Mouse (Mus musculus) cerebellum, adult (tissue): ENCODE data around the gene Actg1.
"Not testable (repeated sequence)": the region's sequence is repeated elsewhere in the genome, so short reads cannot be mapped to it uniquely, and the experiment has no call there.

Experiments used
- ATAC-seq: cut with Nextera tagmentation; 2 replicates; pipeline ENCODE4 v1.9.2; 2017; ENCODE audit warnings: mild to moderate bottlenecking, moderate library complexity, mixed read lengths; ENCODE audit not compliant: insufficient number of reproducible peaks, low FRiP score, low TSS enrichment

Actg1 gene

GRCm38 (mm10) chr11:120361295-120361694, 13.0 kb upstream of the Actg1 start, which contains the start of gene Fscn2:
TSS of gene Fscn2 (plus strand) at chr11:120361534.
- no peak for ATAC-seq

- ATAC-seq: no peak
These were observed 12.4 kb upstream of the Actg1 start for GRCm38 (mm10) chr11:120360755-120361154.

- no peak for ATAC-seq
These were observed 11.7 kb upstream of the Actg1 start for GRCm38 (mm10) chr11:120360062-120360461.

- peak; percentile 31; the same call in 1 of the 2 replicates for ATAC-seq
These were observed 11.0 kb upstream of the Actg1 start for GRCm38 (mm10) chr11:120359391-120359790.

GRCm38 (mm10) chr11:120357791-120358401, 9.6 kb upstream of the Actg1 start:
- no peak for ATAC-seq

DNA sequence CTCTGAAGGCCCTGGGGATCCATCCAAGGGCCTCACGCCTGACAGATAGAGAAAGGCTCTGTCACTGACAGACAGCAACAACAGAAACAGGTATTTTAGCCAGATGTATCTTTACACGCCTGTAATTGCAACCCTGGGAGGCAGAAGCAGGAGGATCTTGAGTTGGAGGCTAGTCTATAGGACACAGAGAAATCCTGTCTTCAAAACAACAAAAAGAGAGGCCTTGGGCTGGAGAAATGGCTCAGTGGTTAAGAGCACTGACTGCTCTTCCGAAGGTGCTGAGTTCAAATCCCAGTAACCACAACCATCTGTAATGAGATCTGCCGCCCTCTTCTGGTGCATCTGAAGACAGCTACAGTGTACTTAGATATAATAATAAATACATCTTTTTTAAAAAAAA, 8.6 kb upstream of the Actg1 start:
- no peak for ATAC-seq

- no peak for ATAC-seq
These were observed 8.0 kb upstream of the Actg1 start for GRCm38 (mm10) chr11:120356319-120356840.

DNA sequence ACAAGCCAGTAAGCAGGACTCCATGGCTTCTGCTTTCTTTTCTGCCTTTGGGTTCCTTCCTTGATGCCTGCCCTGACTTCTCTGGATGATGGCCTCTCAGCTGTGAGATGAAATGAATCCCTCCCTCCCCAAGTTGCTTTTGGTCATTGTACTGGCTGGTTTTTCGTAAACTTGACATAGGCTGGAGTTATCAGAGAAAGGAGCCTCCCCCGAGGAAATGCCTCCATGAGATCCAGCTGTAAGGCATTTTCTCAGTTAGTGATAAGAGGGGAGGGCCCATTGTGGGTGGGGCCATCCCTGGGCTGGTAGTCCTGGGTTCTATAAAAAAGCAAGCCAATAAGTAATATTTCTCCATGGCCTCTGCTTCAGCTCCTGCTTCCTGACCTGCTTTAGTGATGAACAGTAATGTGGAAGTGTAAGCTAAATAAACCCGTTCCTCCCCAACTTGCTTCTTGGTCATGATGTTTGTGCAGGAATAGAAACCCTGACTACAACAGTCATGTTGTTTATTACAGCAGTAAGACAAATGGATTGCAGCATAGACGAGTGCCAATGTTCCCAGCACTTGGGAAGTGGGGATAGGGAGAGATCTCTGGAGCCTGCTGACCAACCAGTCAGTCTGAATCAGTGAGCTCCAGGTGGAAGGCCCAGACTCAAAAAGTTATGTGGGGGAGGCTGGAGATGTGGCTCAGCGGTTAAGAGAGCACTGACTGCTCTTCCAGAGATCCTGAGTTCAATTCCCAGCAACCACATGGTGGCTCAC, 7.1 kb upstream of the Actg1 start:
- ATAC-seq: no peak

DNA sequence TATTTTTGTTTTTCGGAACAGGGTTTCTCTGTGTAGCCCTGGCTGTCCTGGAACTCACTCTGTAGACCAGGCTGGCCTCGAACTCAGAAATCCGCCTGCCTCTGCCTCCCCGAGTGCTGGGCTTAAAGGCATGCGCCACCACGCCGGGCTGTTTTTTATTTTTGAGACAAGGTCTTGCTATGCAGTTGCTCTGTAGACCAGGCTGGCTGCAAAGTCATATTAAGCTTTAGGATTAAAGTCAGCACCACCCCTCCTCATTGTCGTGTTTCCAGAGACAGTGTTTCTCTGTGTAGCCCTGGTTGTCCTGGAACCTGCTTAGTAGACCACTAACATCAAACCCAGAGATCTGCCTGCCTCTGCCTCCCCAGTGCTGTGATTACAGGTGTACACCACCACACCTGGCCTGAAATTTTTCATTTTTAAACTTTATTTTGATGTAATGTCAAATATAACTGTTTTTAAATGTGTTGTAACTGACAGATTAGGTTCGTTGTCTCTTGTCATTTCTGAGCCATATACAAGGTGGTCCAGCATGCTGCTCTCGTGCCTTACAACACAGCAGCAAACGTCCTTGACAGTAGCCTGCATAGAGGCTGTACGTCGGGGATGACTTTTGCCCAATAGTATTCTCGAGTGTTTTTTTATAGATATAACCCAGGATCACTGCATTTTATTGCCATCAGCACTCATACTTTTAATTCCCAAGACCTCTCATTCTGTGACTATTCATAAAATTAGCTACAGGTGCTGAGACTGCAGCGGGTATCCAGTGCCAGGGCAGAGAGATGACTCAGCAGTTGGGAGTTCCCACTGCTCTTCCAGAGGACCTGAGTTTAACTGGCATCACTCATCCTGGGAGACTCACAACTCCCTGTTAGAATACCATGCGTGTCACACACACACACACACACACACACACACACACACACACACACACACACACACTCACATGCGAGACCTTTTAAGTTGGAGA, 6.2 kb upstream of the Actg1 start:
- no peak for ATAC-seq

DNA sequence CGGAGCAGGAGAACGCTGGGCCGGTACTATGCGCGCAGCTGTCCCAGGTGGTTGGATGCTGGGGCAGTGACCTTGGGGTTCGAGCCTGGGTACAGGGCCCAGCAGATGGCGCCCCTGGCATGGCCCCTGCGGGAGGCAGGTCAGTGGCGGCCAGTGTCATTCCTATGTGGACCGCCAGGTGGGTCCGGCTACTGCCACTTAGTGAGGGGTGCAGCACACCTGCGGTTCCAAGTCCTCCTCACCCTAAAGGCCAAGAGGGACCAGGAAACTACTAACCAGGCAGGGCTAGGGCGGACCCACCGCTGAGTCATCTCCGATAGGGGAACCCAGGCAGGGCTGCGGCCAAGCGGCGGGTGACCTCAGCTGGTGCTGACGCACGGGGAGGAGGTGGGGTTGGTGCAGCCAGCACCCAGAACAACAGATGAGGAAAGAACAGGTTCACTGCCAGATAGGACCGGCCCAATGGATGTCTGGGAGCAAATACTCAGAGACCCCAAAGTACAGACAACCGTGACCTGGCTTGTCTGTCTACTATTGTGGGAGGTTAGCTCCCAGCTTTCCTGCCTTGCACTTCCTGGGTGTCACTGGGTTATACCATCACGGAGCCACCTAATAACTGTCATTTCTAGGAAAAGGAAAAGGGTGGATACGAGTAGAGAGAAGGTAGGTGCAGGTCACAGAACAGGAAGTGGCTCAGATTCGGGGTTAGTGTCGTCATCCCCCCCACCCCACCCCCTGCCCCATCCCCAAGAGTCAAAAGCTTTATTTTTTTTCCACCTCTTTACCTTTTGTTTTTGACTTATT, 5.4 kb upstream of the Actg1 start:
- ATAC-seq: no peak

- ATAC-seq: no peak
These were observed 4.4 kb upstream of the Actg1 start for GRCm38 (mm10) chr11:120352571-120353290.

DNA sequence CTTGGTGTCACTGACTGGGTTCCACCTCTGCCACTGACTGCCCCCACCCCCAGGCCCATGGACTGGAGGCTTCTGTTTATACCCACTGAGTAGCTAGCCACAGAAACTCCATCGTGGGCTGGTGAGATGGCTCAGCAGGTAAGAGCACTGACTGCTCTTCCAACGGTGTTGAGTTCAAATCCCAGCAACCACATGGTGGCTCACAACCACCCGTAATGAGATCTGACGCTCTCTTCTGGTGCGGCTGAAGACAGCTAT, 3.7 kb upstream of the Actg1 start:
- ATAC-seq: not testable (repeated sequence)

- no peak for ATAC-seq
These were observed 3.1 kb upstream of the Actg1 start for GRCm38 (mm10) chr11:120351250-120352092.

DNA sequence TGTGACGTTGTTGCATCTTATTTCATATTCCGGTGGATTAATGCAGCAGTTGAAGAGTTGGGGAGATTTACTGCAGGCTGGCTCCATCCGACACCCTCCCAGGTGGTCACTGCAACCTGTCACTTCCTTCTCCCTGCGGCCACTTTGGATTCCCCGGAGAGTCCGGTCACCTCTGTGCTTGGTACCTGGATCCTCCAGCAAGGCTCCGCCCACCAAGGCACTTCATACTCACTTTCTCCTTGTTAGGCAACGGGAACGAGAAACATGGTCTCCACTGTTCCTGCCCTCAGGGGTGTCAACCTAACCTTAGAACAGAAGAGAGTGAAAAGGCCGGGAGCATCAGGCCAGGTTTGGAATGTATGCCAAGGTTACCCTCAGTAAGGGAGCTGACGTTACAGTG, 2.4 kb upstream of the Actg1 start:
- no peak for ATAC-seq

GRCm38 (mm10) chr11:120349986-120350702, 1.8 kb upstream of the Actg1 start:
- peak; percentile 49 for ATAC-seq

DNA sequence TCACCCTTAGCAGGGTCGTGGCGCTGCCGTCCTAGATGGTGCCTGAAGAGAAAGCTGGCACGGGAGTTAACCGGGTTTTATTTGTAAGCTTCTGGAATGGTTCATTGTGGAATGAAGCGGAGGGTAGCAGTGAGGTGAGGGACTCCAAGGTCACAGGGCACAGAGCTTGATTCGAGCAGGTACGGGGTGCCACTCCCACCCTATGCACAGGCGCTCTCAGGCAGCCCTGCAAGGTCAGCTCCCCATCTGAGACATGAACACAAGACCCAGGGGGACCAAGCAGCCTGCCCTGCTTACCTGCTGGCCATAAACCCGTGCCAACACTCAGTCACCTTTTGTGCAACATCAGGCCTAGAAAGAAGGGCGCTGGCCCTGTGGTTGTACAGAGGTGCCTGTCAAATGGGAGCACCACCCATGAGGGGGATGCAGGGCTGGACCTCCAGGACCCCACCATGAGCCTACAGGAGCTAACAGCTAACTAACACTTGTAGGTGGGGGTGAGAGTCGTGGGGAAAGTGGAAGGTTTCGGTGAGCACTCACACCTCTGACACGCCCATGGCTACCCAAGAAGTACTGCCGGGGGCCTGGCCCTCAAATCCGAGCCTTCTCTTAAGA, 1.1 kb upstream of the Actg1 start:
- ATAC-seq: no peak

GRCm38 (mm10) chr11:120348684-120349370, 485 bp upstream of the Actg1 start:
- no peak for ATAC-seq
